Mouse (Mus musculus) G1E (cell line): ENCODE data around the gene Zfp36l2.

ENCODE experiments used
- CTCF ChIP-seq: IDR thresholded peaks from 2 replicates; pipeline ENCODE4 v1.5.1; 2012; ENCODE audit warnings: low read depth, low read length, inconsistent platforms, mixed read lengths
- GATA1 ChIP-seq: IDR thresholded peaks from 2 replicates; pipeline ENCODE4 v1.6.1; 2012; ENCODE audit warnings: borderline replicate concordance, low read length, inconsistent platforms, mixed read lengths

- TF ChIP-seq CTCF, result no peak
- no peak for TF ChIP-seq GATA1
Observed at GRCm38 (mm10) chr17:84213464-84213863, 25.7 kb upstream of the Zfp36l2 start.
